Mouse (Mus musculus): ENCODE data around the gene Cd96.

GRCm38 (mm10) chr16:46148661-46149341 lies 28.8 kb upstream of the Cd96 start:
- TF ChIP-seq CTCF (IDR thresholded peaks at IDR 0.05; ENCODE audit: low read depth, low read length): no peak
- no peak for TF ChIP-seq TAL1 (conservative IDR thresholded peaks at IDR 0.05; ENCODE audit: low read depth, low read length)
- TF ChIP-seq POLR2AphosphoS5 (IDR thresholded peaks at IDR 0.05; ENCODE audit: insufficient replicate concordance, low read depth, low read length): no peak

Measured in G1E (cell line).